Mouse (Mus musculus) brain, embryonic 14.5 days (tissue): ENCODE measurements around the gene Mrm1.

Experiments
- CTCF ChIP-seq: fragments of 200-500 bp; IDR thresholded peaks from 2 replicates; pipeline ENCODE4 v1.5.1; 2012; ENCODE audit warnings: inconsistent platforms, mild to moderate bottlenecking, moderate library complexity, borderline replicate concordance; ENCODE audit not compliant: insufficient read depth, insufficient read length; ENCODE audit errors: extremely low read depth
- POLR2A ChIP-seq: fragments of 200-500 bp; IDR thresholded peaks from 2 replicates; pipeline ENCODE4 v1.6.1; 2012; ENCODE audit warnings: mild to moderate bottlenecking, inconsistent platforms, borderline replicate concordance; ENCODE audit not compliant: poor library complexity, insufficient read depth, insufficient read length, severe bottlenecking; ENCODE audit errors: extremely low read depth

- no peak for TF ChIP-seq POLR2A
- no peak for TF ChIP-seq CTCF
Observed at GRCm38 (mm10) chr11:84764116-84764515, 55.2 kb downstream of the Mrm1 start.
